8 mouse cellular contexts compared by ENCODE assay signal in genomic region chr15:99032041-99032725, GRCm38 (mm10). TPM values are rescaled to one million over a fixed set of nuclear protein-coding genes. Genes with fewer than 3 reads are reported as not detected.
DNase-seq lines count a peak whose midpoint lies in the region; ATAC-seq and TF ChIP-seq lines count a peak whose summit lies in the region.

No protein-coding gene starts in this region.

- H3K4me1 ChIP-seq in heart, embryonic 10.5 days = peaks cover 51% of the 10 kb centered on the region
- no peaks in the 10 kb centered on the region; the same call in 1 of the 2 replicates for H3K4me1 ChIP-seq in testis, adult 2 months (ENCODE audit: control insufficient read depth, insufficient read depth, low read length)
- peaks cover 33% of the 10 kb centered on the region for H3K4me1 ChIP-seq in limb, embryonic 12.5 days (replicated peaks)
- H3K4me1 ChIP-seq in stomach, postnatal 0 days (replicated peaks; ENCODE audit: control insufficient read depth, insufficient read depth) = peaks cover 10% of the 10 kb centered on the region; the same call in 1 of the 2 replicates

- H3K36me3 ChIP-seq in heart, embryonic 10.5 days = peaks cover 29% of the 10 kb centered on the region
- H3K36me3 ChIP-seq in testis, adult 2 months (ENCODE audit: control insufficient read depth, insufficient read depth, low read length) = no peaks in the 10 kb centered on the region
- peaks cover 28% of the 10 kb centered on the region for H3K36me3 ChIP-seq in limb, embryonic 12.5 days
- H3K36me3 ChIP-seq in stomach, postnatal 0 days (ENCODE audit: control insufficient read depth, insufficient read depth, low read length) = peaks cover 15% of the 10 kb centered on the region

- TF ChIP-seq POLR2A in testis, adult 2 months (IDR thresholded peaks at IDR 0.05; ENCODE audit: control insufficient read depth, low read depth, low read length) = no peak

- peak overlapping the region; percentile 69 for H3K4me2 ChIP-seq in limb, embryonic 12.5 days
- peak overlapping the region; percentile 75 for H3K4me2 ChIP-seq in stomach, postnatal 0 days (replicated peaks; ENCODE audit: low read depth)

- ATAC-seq in limb, embryonic 12.5 days (ENCODE audit: insufficient number of reproducible peaks, insufficient read depth, low FRiP score, low TSS enrichment, low read depth) = no peak
- no peak for ATAC-seq in stomach, postnatal 0 days (ENCODE audit: low FRiP score, low TSS enrichment)

- TF ChIP-seq CTCF in testis, adult 2 months (IDR thresholded peaks at IDR 0.05; ENCODE audit: control insufficient read depth, insufficient read depth, insufficient replicate concordance, low read depth, low read length) = no peak
- no peak for TF ChIP-seq CTCF in stomach, postnatal 0 days (IDR thresholded peaks at IDR 0.05; ENCODE audit: low read depth)

- peak overlapping the region; percentile 73 for H3K27ac ChIP-seq in heart, embryonic 10.5 days
- H3K27ac ChIP-seq in testis, adult 2 months (ENCODE audit: control insufficient read depth, insufficient read depth, low read depth, low read length) = no peak overlapping the region
- no peak overlapping the region for H3K27ac ChIP-seq in limb, embryonic 12.5 days
- peak overlapping the region; percentile 67 for H3K27ac ChIP-seq in stomach, postnatal 0 days (replicated peaks)

- WGBS in heart, embryonic 10.5 days = 67% methylated on average over 9 of the region's 9 CpGs
- WGBS in limb, embryonic 12.5 days = 84% methylated on average over 9 of the region's 9 CpGs
- WGBS in stomach, postnatal 0 days = 55% methylated on average over 9 of the region's 9 CpGs

- H3K9ac ChIP-seq in limb, embryonic 12.5 days (replicated peaks) = 0 out of 2 replicates have a peak overlapping the region, but pooled peaks have one; percentile 35
- H3K9ac ChIP-seq in stomach, postnatal 0 days (ENCODE audit: low read length) = 0 out of 2 replicates have a peak overlapping the region, but pooled peaks have one; percentile 5

- peak overlapping the region; percentile 83 for H3K4me3 ChIP-seq in heart, embryonic 10.5 days
- peak overlapping the region; percentile 1; the same call in 1 of the 2 replicates for H3K4me3 ChIP-seq in testis, adult 2 months (ENCODE audit: control insufficient read depth, low read depth, low read length)
- peak overlapping the region; percentile 66 for H3K4me3 ChIP-seq in limb, embryonic 12.5 days (replicated peaks)
- H3K4me3 ChIP-seq in stomach, postnatal 0 days (ENCODE audit: low read depth, low read length) = peak overlapping the region; percentile 71

- DNase-seq in heart, embryonic 10.5 days (ENCODE audit: low spot score) = no peak
- no peak for DNase-seq in heart, adult 18-20 months
- no peak for DNase-seq in testis, postnatal 14 days (ENCODE audit: low spot score)
- no peak for DNase-seq in stomach, postnatal 0 days (ENCODE audit: low spot score)
- DNase-seq in layer of hippocampus, adult 9-10 months (ENCODE audit: low spot score) = no peak
- no peak for DNase-seq in spleen, adult 18-20 months

- H3K27me3 ChIP-seq in heart, embryonic 10.5 days (ENCODE audit: insufficient read depth, poor library complexity, severe bottlenecking) = no peaks in the 10 kb centered on the region
- no peaks in the 10 kb centered on the region; the same call in none of the 2 replicates for H3K27me3 ChIP-seq in testis, adult 2 months (ENCODE audit: control insufficient read depth, insufficient read depth, low read length)
- H3K27me3 ChIP-seq in limb, embryonic 12.5 days = no peaks in the 10 kb centered on the region
- H3K27me3 ChIP-seq in stomach, postnatal 0 days (ENCODE audit: control insufficient read depth, insufficient read depth, low read length) = no peaks in the 10 kb centered on the region

- no peaks in the 10 kb centered on the region for H3K9me3 ChIP-seq in heart, embryonic 10.5 days
- no peaks in the 10 kb centered on the region for H3K9me3 ChIP-seq in limb, embryonic 12.5 days
- H3K9me3 ChIP-seq in stomach, postnatal 0 days (ENCODE audit: control insufficient read depth, low read length) = no peaks in the 10 kb centered on the region

- TF ChIP-seq EP300 in stomach, postnatal 0 days (optimal IDR thresholded peaks at IDR 0.05) = no peak

RNA-seq across cellular contexts. Expression of gene Tuba1c, which starts 2.5 kb away (rescaled TPM):
- 172 and 183 TPM in 2 replicates for polyA plus RNA-seq in heart, embryonic 10.5 days (2016; fragmentation: Nextera tagmentation; extraction: Ambion mirVana)
- total RNA-seq in heart, adult 18-20 months (2021) = 10 to 100 TPM; 31.8 to 41.4 TPM
- 223 and 227 TPM in 2 replicates for polyA plus RNA-seq in testis, adult 2 months (2012; rRNA removed)
- polyA plus RNA-seq in limb, embryonic 12.5 days (2016; fragmentation: Nextera tagmentation; extraction: Ambion mirVana) = 128 and 135 TPM in 2 replicates
- polyA plus RNA-seq in stomach, postnatal 0 days (2015; fragmentation: Nextera tagmentation; extraction: Ambion mirVana) = 145 and 159 TPM in 2 replicates

RNA-seq across cellular contexts. Expression of gene Prph, which starts 22.8 kb away (rescaled TPM):
- 0.36 and 1.1 TPM in 2 replicates for polyA plus RNA-seq in heart, embryonic 10.5 days (2016; fragmentation: Nextera tagmentation; extraction: Ambion mirVana)
- under 1 TPM in 1 of 2 experiments, not detected in 1; 0.15 TPM for total RNA-seq in heart, adult 18-20 months (2021)
- polyA plus RNA-seq in testis, adult 2 months (2012; rRNA removed) = 0.14 and 0.36 TPM in 2 replicates
- polyA plus RNA-seq in limb, embryonic 12.5 days (2016; fragmentation: Nextera tagmentation; extraction: Ambion mirVana) = 0.19 and 5.1 TPM in 2 replicates
- 25.7 and 28.6 TPM in 2 replicates for polyA plus RNA-seq in stomach, postnatal 0 days (2015; fragmentation: Nextera tagmentation; extraction: Ambion mirVana)

RNA-seq across cellular contexts. Expression of gene Troap, which starts 42.2 kb away (rescaled TPM):
- polyA plus RNA-seq in heart, embryonic 10.5 days (2016; fragmentation: Nextera tagmentation; extraction: Ambion mirVana) = 35.7 TPM in 2 replicates
- total RNA-seq in heart, adult 18-20 months (2021) = under 1 TPM in 1 of 2 experiments, not detected in 1; 0.28 TPM
- polyA plus RNA-seq in testis, adult 2 months (2012; rRNA removed) = 15.2 and 17.5 TPM in 2 replicates
- 39.5 and 47.1 TPM in 2 replicates for polyA plus RNA-seq in limb, embryonic 12.5 days (2016; fragmentation: Nextera tagmentation; extraction: Ambion mirVana)
- polyA plus RNA-seq in stomach, postnatal 0 days (2015; fragmentation: Nextera tagmentation; extraction: Ambion mirVana) = 5.1 and 7.1 TPM in 2 replicates

RNA-seq across cellular contexts. Expression of gene C1ql4, which starts 55.4 kb away (rescaled TPM):
- polyA plus RNA-seq in heart, embryonic 10.5 days (2016; fragmentation: Nextera tagmentation; extraction: Ambion mirVana) = 0.12 and 0.20 TPM in 2 replicates
- not detected for total RNA-seq in heart, adult 18-20 months (2021)
- polyA plus RNA-seq in testis, adult 2 months (2012; rRNA removed) = 0.72 and 1.0 TPM in 2 replicates
- polyA plus RNA-seq in limb, embryonic 12.5 days (2016; fragmentation: Nextera tagmentation; extraction: Ambion mirVana) = 0.19 TPM in 1 of 2 replicates, not detected in the other
- not detected in 2 replicates for polyA plus RNA-seq in stomach, postnatal 0 days (2015; fragmentation: Nextera tagmentation; extraction: Ambion mirVana)

Comparison
In these comparisons a context has a peak if more than half of its experiments do, and no peak if none do; other contexts are left out.
1. H3K27ac ChIP-seq: peak in heart, embryonic 10.5 days (single experiment) and stomach, postnatal 0 days (single experiment); none in testis, adult 2 months (single experiment) and limb, embryonic 12.5 days (single experiment).
2. H3K4me3 ChIP-seq: peak in every context shown above with its lines; median percentile 83 in heart, embryonic 10.5 days; 71 in stomach, postnatal 0 days; 66 in limb, embryonic 12.5 days; 1 in testis, adult 2 months.